In the genomic region with DNA sequence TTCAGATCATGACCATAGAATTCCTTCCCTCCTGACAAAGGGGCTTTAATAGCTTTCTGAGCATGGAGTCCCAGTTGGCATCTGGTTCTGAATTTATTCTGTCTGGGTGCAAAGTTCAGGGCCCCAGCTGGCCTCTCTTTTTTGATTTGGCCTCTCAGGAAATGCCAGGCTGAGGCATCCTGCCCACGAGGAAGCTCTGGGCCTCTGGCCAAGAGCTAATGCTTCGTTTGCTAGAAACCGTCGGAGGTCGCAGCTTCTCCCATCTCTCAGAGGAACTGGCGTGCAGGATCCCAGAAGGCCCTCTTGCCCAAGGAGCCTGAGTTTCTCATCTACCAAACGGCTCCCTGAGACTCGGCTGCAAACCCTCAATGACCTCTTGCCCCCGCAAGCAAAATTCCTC, we compare ENCODE assay signal across 10 mouse cellular contexts. TPM values are rescaled to one million over a fixed set of nuclear protein-coding genes. Genes with fewer than 3 reads are reported as not detected.
DNase-seq lines count a peak whose midpoint lies in the region; ATAC-seq and TF ChIP-seq lines count a peak whose summit lies in the region.
"Had no signal": no experiment of that assay in that cellular context is flagged by ENCODE, and none has a peak within 500 bp of the region (broad histone marks: within the 10 kb centered on the region; RNA-seq: fewer than 3 reads in every experiment).

No protein-coding gene starts in this region.

- H3K27ac ChIP-seq in embryonic facial prominence, embryonic 13.5 days = no peak overlapping the region
- H3K27ac ChIP-seq in midbrain, postnatal 0 days (ENCODE audit: low read depth, low read length) = no peak overlapping the region

- peaks cover 35% of the 10 kb centered on the region for H3K4me1 ChIP-seq in embryonic facial prominence, embryonic 13.5 days
- H3K4me1 ChIP-seq in midbrain, postnatal 0 days (ENCODE audit: insufficient read depth, low read length) = no peaks in the 10 kb centered on the region

- peak overlapping the region; percentile 94 for H3K4me2 ChIP-seq in embryonic facial prominence, embryonic 13.5 days
- H3K4me2 ChIP-seq in midbrain, postnatal 0 days (ENCODE audit: low read depth, low read length, poor library complexity, severe bottlenecking) = peak overlapping the region; percentile 29; the same call in 1 of the 2 replicates

- H3K9ac ChIP-seq in embryonic facial prominence, embryonic 13.5 days = peak overlapping the region; percentile 44; the same call in 1 of the 2 replicates
- no peak overlapping the region for H3K9ac ChIP-seq in midbrain, postnatal 0 days (replicated peaks; ENCODE audit: low read length, poor library complexity, severe bottlenecking)

- H3K27me3 ChIP-seq in embryonic facial prominence, embryonic 13.5 days = peaks cover 33% of the 10 kb centered on the region
- H3K27me3 ChIP-seq in midbrain, postnatal 0 days (ENCODE audit: insufficient read depth, low read length) = 0 out of 2 replicates have a peak, but pooled peaks cover 4% of the 10 kb centered on the region

- intact Hi-C loops in left cerebral cortex, postnatal 4 days (cut with DNase I) = loop anchor here (5.0 kb wide), 3 partner anchors 126 to 1196 kb away; no protein-coding TSS in a partner anchor
- intact Hi-C loops in left cerebral cortex, postnatal 14 days (cut with DNase I) = loop anchor here (2.0 to 10.0 kb wide), 4 partner anchors 126 to 1194 kb away; no protein-coding TSS in a partner anchor

- no peak for TF ChIP-seq CTCF in midbrain, postnatal 0 days (IDR thresholded peaks at IDR 0.05)

- DNase-seq in left cerebral cortex, postnatal 4 days = peak; percentile 57
- DNase-seq in left cerebral cortex, postnatal 14 days (ENCODE audit: low spot score in 2 of 2) = no peak
- DNase-seq in kidney, adult 18-20 months = peak; percentile 61
- DNase-seq in midbrain, postnatal 0 days (ENCODE audit: low spot score) = peak; percentile 61
- no peak for DNase-seq in right cerebral cortex, postnatal 10 days (ENCODE audit: low spot score in 2 of 2)
- no peak for DNase-seq in cerebellum, adult 8-10 months
- no peak for DNase-seq in frontal cortex, postnatal 10 days (ENCODE audit: low spot score in 2 of 2)
- DNase-seq: thymus, postnatal 25 days had no signal

- 14% methylated on average over 9 of the region's 9 CpGs for WGBS in embryonic facial prominence, embryonic 13.5 days
- 28% methylated on average over 9 of the region's 9 CpGs for WGBS in midbrain, postnatal 0 days

- ATAC-seq in embryonic facial prominence, embryonic 13.5 days (ENCODE audit: insufficient number of reproducible peaks, insufficient read depth, low FRiP score, low TSS enrichment, low read depth) = no peak
- no peak for ATAC-seq in midbrain, postnatal 0 days (ENCODE audit: low FRiP score)

- no peaks in the 10 kb centered on the region for H3K9me3 ChIP-seq in embryonic facial prominence, embryonic 13.5 days
- H3K9me3 ChIP-seq in midbrain, postnatal 0 days (ENCODE audit: low read length) = no peaks in the 10 kb centered on the region

- peaks cover 20% of the 10 kb centered on the region for H3K36me3 ChIP-seq in embryonic facial prominence, embryonic 13.5 days
- H3K36me3 ChIP-seq in midbrain, postnatal 0 days (ENCODE audit: insufficient read depth, low read length) = no peaks in the 10 kb centered on the region; the same call in 1 of the 2 replicates

- H3K4me3 ChIP-seq in embryonic facial prominence, embryonic 13.5 days = peak overlapping the region; percentile 29
- no peak overlapping the region for H3K4me3 ChIP-seq in midbrain, postnatal 0 days (ENCODE audit: low read depth, low read length)

RNA-seq across cellular contexts. Expression of gene Igfbp3, which starts 2.5 kb away (rescaled TPM):
- total RNA-seq in left cerebral cortex, postnatal 4 days (2021) = 10 to 100 TPM; 20.6 to 21.3 TPM
- total RNA-seq in left cerebral cortex, postnatal 14 days (2021) = 10 to 100 TPM; 16.0 to 23.2 TPM
- 113 and 143 TPM in 2 replicates for polyA plus RNA-seq in embryonic facial prominence, embryonic 13.5 days (2015; fragmentation: Nextera tagmentation; extraction: Ambion mirVana)
- total RNA-seq in midbrain, postnatal 0 days (2014; rRNA removed) = 33.6 and 38.0 TPM in 2 replicates
- 19.4 and 21.0 TPM in 2 replicates for polyA plus RNA-seq in midbrain, postnatal 0 days (2015; fragmentation: Nextera tagmentation; extraction: Ambion mirVana)

RNA-seq across cellular contexts. Expression of gene Igfbp1, which starts 13.6 kb away (rescaled TPM):
- under 1 TPM in 1 of 2 experiments, not detected in 1; 0.24 TPM for total RNA-seq in left cerebral cortex, postnatal 4 days (2021)
- under 1 TPM in 1 of 2 experiments, not detected in 1; 0.31 TPM for total RNA-seq in left cerebral cortex, postnatal 14 days (2021)
- polyA plus RNA-seq in embryonic facial prominence, embryonic 13.5 days (2015; fragmentation: Nextera tagmentation; extraction: Ambion mirVana) = 0.31 and 2.2 TPM in 2 replicates
- not detected in 2 replicates for total RNA-seq in midbrain, postnatal 0 days (2014; rRNA removed)
- 0.11 TPM in 1 of 2 replicates, not detected in the other for polyA plus RNA-seq in midbrain, postnatal 0 days (2015; fragmentation: Nextera tagmentation; extraction: Ambion mirVana)

RNA-seq across cellular contexts. Expression of gene Gm11985, which starts 22.8 kb away (rescaled TPM):
- not detected for total RNA-seq in left cerebral cortex, postnatal 4 days (2021)
- not detected for total RNA-seq in left cerebral cortex, postnatal 14 days (2021)
- not detected in 2 replicates for polyA plus RNA-seq in embryonic facial prominence, embryonic 13.5 days (2015; fragmentation: Nextera tagmentation; extraction: Ambion mirVana)
- not detected in 2 replicates for total RNA-seq in midbrain, postnatal 0 days (2014; rRNA removed)
- polyA plus RNA-seq in midbrain, postnatal 0 days (2015; fragmentation: Nextera tagmentation; extraction: Ambion mirVana) = not detected in 2 replicates
- polyA plus RNA-seq: large intestine, adult 2 months had no signal

Comparison
In these comparisons a context has a peak if more than half of its experiments do, and no peak if none do; other contexts are left out.
1. DNase-seq: peak in left cerebral cortex, postnatal 4 days (single experiment), kidney, adult 18-20 months (single experiment) and midbrain, postnatal 0 days (single experiment); none in left cerebral cortex, postnatal 14 days (0 of 2), right cerebral cortex, postnatal 10 days (0 of 2), cerebellum, adult 8-10 months (single experiment) and frontal cortex, postnatal 10 days (0 of 2).